Mouse (Mus musculus) kidney, postnatal 0 days (tissue): ENCODE measurements at regions not wholly inside any gene's neighbourhood (a gene's known extent, or its start where the extent isn't known, plus 50 kb on each side); places are given as distances from the start of the nearest gene placed in this dataset.
A peak's percentile ranks its signal among the peaks of the same experiment; 100 is the strongest.
"Not testable (repeated sequence)": the region's sequence is repeated elsewhere in the genome, so short reads cannot be mapped to it uniquely, and the experiment has no call there.

Source experiments
- ATAC-seq: fragments of 200-750 bp; cut with Nextera tagmentation; replicated peaks from 2 replicates; pipeline ENCODE4 v1.8.0; 2017; ENCODE audit warnings: low read depth, moderate number of reproducible peaks, moderate TSS enrichment, moderate library complexity; ENCODE audit not compliant: low FRiP score
- DNase-seq: peaks from one replicate; pipeline ENCODE4 v3.0.0-alpha.2; 2016; ENCODE audit warnings: low spot score
- H3K27ac ChIP-seq: fragments of 300-500 bp; sonication (generic); 2 replicates; pipeline ENCODE4 v1.5.1; 2014; ENCODE audit warnings: mild to moderate bottlenecking
- H3K27me3 ChIP-seq: fragments of 300-500 bp; sonication (generic); 2 replicates; pipeline ENCODE4 v1.6.1; 2014; ENCODE audit warnings: low read length, mixed read lengths; ENCODE audit not compliant: insufficient read depth
- H3K36me3 ChIP-seq: fragments of 300-500 bp; sonication (generic); 2 replicates; pipeline ENCODE4 v1.6.1; 2014; ENCODE audit warnings: low read length, mixed read lengths; ENCODE audit not compliant: insufficient read depth
- H3K4me1 ChIP-seq: fragments of 300-500 bp; sonication (generic); replicated peaks from 2 replicates; pipeline ENCODE4 v1.6.1; 2014; ENCODE audit warnings: antibody characterized with exemption, low read length, mixed read lengths; ENCODE audit not compliant: insufficient read depth
- H3K4me2 ChIP-seq: fragments of 300-500 bp; sonication (generic); 2 replicates; pipeline ENCODE4 v1.6.1; 2014; ENCODE audit warnings: mild to moderate bottlenecking, low read length, moderate library complexity, mixed read lengths
- H3K4me3 ChIP-seq: fragments of 300-500 bp; sonication (generic); replicated peaks from 2 replicates; pipeline ENCODE4 v1.5.1; 2014; ENCODE audit warnings: low read depth, low read length
- H3K9ac ChIP-seq: fragments of 300-500 bp; sonication (generic); 2 replicates; pipeline ENCODE4 v1.6.1; 2014; ENCODE audit warnings: low read depth, low read length
- H3K9me3 ChIP-seq: fragments of 300-500 bp; sonication (generic); replicated peaks from 2 replicates; pipeline ENCODE4 v1.6.1; 2016; ENCODE audit warnings: low read length, inconsistent platforms, mixed read lengths
- CTCF ChIP-seq: IDR thresholded peaks from 2 replicates; pipeline ENCODE4 v1.5.1; 2016; ENCODE audit warnings: antibody characterized with exemption, low read depth, mild to moderate bottlenecking, moderate library complexity
- WGBS: fragments of 180-500 bp; shearing (Covaris S2); extraction: QIAGEN DNeasy Blood & Tissue Kit; methylation state at CpG from one replicate; pipeline ENCODE4 v1.1.7; 2014; 5-methylcytosine and 5-hydroxymethylcytosine counted together

- not testable (repeated sequence) for H3K27me3 ChIP-seq, H3K27ac ChIP-seq, ATAC-seq, H3K9ac ChIP-seq, H3K4me3 ChIP-seq, H3K36me3 ChIP-seq, H3K9me3 ChIP-seq, H3K4me2 ChIP-seq, H3K4me1 ChIP-seq, DNase-seq
- WGBS = 87% methylated on average over 15 of the region's 15 CpGs
Measured at GRCm38 (mm10) chr13:13888847-13889246, 65.4 kb upstream of the B3galnt2 start.

DNA sequence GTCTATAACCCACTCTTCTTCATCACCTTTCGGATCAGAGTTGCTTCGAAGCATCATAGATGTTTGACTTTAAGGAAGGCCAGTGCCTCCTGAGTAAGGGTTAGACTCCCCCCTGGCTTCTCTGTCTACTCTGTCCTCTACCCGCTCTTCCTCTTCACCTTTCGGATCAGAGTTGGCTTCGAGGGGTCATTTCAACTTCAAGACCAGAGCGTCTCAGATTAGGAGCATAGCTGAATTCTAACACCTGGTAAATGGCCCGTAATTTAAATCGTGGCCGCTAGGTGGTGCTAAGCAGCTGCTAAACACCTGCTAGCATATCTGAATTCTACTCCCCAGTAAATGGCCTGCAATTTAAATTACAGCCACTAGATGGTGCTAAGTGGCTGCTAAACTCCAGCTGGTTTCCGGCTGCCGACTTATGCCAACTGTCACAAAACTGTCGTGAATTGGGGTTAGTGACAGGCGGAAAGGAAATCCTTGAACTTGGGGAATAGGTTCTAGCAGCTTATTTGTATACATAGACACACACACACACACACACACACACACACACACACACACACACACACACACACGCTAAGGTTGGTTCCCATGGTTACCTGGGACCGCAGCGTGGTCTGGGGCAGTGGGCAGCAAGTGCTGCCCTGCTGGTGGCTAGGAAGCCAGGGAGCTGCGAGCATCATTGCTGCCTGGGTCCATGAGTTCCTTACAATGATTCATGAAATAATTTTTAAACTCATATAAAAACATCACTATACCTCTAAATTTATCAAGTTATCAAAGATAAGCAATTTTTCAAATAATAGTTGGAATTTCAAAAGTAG is 64.8 kb upstream of the B3galnt2 start:
- H3K27me3 ChIP-seq = no peaks in the 10 kb centered on the region
- WGBS = 16% methylated on average over 17 of the region's 17 CpGs
- H3K36me3 ChIP-seq = no peaks in the 10 kb centered on the region
- H3K4me3 ChIP-seq = peak overlapping the region; percentile 33
- no peak overlapping the region for H3K9ac ChIP-seq
- H3K4me2 ChIP-seq = peak overlapping the region; percentile 51
- peak; percentile 99 for TF ChIP-seq CTCF
- peak; percentile 98 for DNase-seq
- no peaks in the 10 kb centered on the region for H3K4me1 ChIP-seq
- H3K27ac ChIP-seq = no peak overlapping the region
- no peaks in the 10 kb centered on the region for H3K9me3 ChIP-seq
- ATAC-seq = peak; percentile 93

DNA sequence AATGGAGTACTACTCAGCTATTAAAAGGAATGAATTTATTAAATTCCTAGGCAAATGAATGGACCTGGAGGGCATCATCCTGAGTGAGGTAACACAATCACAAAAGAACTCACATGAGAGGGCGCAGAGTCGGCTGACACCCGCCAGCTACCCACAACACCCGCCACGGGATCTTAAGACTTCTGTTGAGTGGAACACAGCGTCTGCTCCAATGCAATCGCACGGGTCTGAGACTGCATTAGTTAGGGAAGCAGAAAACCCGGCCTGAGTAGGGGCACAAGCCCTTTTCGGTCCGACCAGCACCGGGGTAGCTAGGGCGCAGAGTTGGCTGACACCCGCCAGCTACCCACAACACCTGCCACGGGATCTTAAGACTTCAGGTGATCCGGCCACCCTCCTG is 52.1 kb upstream of the B3galnt2 start:
- not testable (repeated sequence) for DNase-seq, H3K4me1 ChIP-seq, ATAC-seq, H3K4me3 ChIP-seq, H3K9ac ChIP-seq, H3K27me3 ChIP-seq, H3K4me2 ChIP-seq, H3K27ac ChIP-seq, H3K9me3 ChIP-seq, H3K36me3 ChIP-seq
- WGBS = 95% methylated on average over 16 of the region's 16 CpGs
